Mouse (Mus musculus) lung, postnatal 14 days (tissue): ENCODE results near the gene Cep164.
"Not testable (repeated sequence)": the region's sequence is repeated elsewhere in the genome, so short reads cannot be mapped to it uniquely, and the experiment has no call there.

ENCODE experiments used
- DNase-seq: peaks from one replicate; pipeline ENCODE4 v3.0.0; 2021

Cep164 gene

DNA sequence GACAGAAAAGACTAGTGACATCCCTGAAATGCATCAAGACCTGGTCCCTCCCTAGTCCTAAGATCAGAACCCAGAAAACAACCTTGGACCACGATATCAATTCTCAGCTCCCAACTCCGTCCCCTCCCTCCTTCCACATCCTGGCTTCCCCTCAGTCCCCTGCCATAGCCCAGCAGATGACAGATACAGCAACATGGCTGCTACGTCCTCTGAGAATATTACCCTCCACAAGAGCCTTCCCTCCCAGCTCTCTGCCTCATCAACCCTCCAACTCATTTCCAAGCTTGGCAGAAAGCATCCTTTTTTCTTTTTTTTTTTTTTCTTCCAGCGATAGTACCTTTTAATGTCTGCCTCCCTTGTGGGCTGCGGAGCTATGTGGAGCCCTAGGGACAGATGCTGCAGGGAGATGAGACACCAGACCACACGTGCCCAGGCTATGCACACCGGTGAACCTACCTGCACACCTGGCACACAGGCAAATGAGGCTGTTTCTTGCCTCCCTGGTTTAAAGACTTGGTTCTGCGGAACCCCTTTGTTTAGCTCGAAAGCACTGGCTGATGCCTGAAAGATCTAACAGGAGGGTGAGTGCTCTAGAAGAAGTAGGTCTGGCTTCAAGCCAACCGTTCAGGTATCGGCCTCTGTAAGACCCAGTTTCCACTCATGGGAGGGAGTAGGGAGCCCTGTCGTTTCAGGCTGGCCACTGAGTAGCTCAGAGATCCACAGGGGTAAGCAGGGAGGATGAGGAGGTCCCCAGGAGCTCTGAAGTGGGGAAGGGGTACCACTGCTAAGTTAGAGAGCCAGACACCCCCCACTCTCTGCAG lies 45.0 kb downstream of the Cep164 start:
- no peak for DNase-seq

DNA sequence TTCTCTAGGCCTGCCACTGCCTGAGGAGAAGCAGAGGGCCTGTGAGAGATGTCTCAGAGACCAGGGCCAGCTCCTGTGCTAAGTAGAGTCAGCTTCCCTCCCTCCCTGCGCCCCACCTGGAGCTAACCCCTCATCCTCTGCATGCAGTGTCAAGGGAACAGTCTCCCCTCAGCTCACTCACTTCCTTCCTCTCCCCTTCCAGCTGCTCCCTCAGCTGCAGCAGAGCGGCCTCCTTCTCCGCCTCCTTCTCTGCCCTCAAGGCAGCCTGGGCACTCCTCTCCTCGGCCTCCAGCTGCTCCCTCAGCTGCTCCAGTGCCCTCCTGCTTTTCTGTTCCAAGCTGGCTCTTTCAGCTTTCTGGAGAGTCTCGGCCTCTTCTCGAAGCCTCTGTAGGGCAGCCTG lies 49.3 kb downstream of the Cep164 start:
- DNase-seq: no peak

DNA sequence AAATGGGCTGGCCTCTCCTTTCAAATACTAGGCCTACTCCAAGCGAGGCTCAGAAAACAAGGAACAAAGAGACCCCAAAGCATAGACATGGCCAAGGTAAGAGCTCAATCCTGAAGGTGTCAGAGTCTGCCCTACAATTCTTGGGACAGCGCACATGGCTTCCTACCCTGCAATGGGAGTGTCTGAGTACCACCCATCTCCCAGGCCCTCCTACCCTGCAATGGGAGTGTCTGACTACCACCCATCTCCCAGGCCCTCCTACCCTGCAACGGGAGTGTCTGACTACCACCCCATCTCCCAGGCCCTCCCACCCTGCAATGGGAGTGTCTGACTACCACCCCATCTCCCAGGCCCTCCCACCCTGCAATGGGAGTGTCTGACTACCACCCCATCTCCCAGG lies 52.3 kb downstream of the Cep164 start:
- not testable (repeated sequence) for DNase-seq

DNA sequence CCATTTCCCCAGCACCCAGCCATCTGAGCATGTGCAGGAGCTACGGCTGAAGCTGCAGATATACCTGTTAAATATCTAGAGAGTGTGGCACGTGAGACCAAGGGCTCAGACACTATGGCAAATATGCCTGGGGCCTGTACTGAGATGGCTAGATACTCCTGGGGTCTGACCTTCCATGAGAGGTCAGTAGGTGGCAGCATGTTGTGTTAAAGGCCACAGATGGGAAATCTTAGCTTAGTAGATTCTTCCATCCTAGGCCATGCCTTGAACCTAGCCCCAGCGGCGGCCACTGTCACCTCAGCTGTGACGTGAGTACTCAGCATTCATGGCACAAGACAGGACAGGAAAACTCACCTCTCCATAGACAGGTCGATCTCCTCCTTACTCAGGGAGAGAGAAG lies 54.4 kb downstream of the Cep164 start:
- no peak for DNase-seq

DNA sequence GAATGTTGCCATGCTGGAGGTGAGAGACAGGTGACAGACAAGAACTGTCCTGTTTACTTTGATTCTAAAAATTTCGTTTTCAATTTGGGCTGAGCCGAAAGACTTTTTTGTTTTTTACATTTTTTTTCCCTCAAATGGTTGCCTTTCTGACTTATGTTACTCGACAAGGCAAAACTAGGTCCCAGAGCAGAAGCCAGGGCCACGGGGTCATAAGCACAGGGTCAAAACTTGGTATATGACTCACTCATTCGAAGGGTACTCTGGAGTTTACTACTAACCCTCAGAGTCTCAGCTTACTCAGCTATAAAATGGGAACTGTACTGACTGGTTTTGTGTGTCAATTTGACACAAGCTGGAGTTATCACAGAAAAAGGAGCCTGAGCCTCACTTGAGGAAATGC lies 58.9 kb downstream of the Cep164 start:
- DNase-seq: no peak

DNA sequence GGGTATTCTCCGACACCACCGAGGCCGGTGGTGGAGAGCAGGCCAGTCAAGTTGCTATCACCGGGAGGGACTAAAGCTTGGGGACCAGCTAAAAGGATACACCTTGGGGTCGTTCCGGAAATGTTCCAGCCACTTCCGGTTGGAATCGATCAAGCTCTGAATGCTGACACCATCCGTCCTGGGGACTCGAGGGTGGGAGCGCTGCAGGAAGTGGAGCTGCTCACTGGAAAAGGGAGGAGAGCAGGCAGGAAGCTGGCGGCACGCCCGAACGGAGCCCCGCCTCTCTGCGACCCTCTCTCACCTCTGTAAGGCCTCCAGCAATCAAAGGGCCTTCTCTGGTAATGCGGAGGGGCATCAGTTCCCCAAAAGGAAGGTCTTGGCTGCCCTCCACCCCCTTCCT lies 60.1 kb downstream of the Cep164 start:
- no peak for DNase-seq

DNA sequence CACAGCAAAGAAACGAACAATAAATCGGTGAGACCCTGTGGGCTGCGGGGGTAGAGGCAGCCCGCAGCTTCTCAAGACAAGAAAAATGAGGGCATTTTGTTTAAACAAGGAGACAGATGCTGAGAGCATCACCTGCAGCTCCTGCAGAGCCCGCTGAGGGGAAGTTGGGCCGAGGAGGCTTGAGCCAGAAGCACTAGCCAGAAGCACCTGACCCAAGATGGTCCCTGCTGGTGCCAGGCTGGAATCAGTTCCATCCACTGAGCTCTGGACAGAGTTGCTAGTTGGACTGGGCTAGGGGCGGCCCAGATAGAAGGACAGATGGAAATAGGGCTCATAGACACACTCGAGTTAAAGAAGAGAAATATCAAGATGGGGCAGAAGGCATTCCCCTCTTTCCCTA lies 61.3 kb downstream of the Cep164 start:
- no peak for DNase-seq

DNA sequence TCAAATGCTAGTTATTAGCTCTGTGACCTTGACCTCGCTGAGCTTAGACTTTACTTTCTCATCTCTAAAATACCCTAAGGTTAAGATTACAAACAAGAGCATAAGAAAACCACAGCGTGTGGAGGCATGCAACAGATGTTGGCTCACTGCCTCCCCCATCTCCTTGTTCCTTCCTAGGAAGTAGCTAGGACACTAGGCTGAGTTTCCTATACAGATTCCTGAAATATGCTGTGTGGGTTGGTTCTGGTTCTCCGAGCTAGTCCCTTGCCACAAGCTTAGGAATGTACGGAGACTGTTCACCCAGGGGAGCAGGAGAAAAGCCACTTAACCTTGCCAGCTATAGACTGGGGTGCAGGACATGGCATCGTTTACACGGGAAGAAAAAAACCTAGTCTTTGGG lies 62.3 kb downstream of the Cep164 start:
- DNase-seq: no peak

DNA sequence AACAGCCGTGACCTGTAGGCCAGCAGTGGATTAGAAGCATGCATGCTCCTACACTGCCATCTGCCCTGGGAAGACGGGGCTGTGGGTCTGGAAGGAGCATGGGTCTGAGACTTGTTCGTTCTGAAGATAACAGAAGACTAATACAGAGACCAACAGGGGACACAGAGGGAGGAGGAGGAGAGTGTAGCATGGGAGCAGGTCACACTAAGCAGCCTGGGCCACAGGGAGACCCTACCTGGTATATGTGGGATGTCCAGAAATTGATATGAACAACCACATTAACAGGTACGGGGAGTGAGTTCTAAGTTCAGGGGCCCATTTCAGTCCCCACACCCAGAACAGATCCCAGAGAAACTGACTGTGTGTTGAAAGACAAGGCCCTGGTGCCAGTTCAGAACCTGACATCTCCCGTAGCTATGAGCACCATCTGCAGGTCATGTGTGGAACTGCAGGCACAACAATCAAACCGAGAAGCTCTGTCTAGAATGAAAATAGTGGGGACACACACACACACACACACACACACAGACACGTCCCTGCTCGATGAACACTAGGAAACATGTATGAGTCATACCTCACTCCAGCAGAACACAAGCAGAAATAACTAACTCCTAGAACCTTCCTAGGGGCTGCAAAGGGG lies 73.9 kb downstream of the Cep164 start:
- peak; percentile 64 for DNase-seq

DNA sequence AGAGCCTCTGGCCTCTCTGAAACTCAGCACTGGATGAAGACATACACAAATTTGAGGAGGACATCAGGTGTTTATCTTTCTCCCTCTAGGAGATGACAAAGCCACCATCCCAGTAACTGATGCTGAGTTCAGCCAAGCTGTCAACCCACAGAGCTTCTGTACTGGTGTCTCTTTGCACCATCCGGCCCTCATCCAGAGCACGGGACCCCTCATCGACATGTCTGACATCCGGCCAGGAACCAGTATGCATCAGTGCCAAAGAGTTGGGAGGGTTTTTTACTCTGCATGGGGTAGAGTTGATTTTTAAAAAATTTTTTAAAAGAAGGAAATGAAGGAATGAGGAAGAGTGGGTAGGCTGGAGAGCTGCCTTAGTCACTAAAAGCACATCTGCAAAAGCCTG lies 78.6 kb downstream of the Cep164 start:
- no peak for DNase-seq

DNA sequence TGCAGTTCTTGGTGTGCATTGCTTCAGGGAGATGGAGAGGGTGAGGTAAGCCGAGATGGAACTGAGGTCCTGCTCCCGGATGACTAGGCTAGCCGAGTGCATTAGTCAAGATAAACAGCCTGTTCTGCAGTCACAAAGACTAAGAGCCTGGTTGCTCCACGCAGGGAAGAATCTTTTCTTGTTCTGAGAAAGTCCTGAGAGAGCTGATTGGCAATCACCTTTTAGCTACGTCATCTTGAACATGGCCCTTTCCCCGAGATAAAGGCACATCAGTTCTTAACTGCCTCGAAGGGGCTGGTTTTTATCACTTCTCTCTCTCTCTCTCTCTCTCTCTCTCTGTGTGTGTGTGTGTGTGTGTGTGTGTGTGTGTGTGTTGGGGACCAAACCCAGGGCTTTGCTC lies 83.0 kb downstream of the Cep164 start:
- no peak for DNase-seq

DNA sequence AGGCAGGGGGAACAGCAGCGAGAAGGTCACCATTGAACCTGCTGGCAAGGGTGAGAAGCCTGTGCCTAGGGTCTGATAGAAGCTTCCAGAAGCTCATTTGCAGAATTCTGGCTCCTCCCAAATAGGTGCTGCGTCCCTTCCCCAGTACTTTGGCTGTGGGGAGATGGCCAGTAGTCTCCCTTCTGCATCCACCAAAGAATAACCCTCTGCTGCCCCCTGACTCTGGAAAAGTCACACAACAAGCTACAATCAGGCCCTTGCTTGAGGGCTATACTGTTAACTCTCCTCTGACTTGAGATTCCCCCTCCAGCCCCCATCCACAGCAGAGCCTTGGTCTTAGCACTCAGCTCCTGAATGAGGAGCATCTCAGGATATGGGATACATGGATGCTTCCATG lies 87.9 kb downstream of the Cep164 start:
- DNase-seq: no peak

DNA sequence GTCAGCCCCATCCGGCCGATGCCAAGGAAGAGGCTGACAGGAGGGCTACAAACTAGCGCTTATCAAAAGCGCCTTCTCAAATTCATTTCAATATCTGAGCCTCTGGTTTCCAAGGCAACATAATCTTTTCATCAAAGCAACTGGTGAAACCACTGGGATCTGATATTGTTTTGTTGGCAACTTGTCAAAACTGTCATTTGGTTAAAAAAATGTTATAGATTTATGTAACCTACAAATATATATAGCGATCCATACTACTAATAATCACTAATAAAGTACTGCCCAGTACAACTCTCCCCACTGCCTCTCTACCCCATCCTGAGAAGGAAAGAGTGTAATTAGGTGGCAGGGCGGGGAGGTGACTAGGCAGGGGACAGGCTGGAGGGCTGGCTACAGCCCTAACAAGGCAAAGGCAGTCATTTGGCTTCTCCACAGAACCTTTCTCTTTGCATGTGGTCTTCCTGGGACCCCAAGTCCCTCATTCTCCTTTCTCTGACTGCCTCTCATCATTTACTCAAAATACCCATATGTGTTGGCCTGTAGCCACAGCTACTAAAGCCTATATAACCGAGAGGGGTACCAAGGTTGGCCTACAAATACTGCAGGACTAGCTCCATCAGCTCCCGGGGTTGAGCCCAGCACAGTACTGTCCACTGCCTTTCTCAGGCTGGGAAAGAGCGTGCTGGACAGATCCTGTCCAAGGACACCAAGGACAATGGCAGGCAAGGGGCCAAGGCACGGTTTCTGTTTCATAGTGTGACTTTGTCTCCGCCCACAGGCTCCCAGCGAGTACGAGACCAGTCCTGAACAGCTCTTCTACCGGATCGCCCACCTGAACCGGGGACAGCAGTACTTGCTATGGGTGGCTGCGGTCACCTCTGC lies 88.5 kb downstream of the Cep164 start:
- peak; percentile 54 for DNase-seq

DNA sequence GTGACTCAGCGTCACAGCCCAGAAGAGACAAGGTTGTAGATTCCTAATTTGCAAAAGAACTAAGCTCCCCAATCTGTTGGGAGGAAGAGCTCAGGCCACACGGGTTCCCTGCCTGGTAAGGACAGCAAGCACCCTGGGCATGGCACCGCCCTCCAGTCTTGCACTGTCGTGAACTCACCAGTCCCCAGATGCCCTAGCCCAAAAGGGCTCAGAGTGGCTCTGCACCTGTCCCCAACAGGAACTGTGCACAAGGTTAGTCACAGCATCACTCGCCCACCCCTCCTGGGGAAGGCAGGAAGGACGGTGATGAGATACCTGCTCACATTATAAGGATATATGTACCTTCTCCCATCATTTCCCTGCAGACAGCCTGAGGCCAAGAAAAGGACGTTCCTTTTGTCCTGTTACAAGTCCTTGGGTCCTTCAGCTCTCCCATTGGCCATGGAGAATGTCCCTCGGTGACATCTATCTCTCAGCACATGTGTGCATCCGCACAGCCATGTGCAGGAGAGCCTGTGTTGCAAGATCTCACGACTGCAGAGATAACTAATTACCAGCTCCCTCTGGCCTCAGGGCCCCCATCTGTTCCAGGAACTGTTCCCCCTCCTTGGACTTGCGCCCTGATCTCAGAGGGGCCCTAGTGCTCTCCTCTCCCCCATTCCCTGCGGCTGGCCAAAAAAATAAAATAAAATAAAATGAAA lies 89.3 kb downstream of the Cep164 start:
- no peak for DNase-seq

DNA sequence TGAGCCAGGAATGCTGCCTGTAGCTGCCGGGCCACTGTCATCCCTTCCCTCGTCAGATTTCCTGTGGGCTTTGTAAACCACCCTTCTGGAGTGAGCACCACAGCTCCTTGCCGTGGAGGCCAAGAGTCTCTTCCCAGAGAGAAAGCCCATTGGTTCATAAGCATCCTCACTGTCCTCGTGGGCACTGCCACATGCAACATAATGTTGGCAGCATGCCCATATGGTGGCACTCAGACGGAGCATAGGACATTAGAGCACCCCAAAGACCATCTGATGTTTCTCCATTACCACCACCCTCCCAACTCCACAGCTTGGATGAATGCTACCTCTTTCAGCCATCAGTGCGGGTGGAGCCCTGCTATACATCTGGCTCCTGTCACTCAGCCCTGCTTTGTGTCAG lies 95.2 kb downstream of the Cep164 start:
- DNase-seq: no peak

DNA sequence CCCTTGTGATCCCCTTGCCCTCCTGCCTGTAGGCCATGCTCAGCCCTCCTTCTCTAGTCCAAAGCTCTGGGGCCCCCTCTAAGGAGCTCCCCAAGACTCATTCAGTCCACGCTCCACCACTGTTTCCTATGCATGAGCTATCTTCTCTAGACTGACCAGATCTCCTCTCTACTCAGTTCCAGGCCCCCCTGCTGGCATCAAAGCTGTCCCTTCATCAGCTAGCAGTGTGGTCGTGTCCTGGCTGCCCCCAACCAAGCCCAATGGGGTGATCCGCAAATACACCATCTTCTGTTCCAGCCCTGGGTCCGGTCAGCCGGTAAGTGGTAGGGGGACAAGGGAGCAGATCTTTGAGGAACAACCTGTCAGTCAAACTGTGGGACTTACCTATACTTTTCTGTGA lies 96.6 kb downstream of the Cep164 start:
- DNase-seq: no peak

DNA sequence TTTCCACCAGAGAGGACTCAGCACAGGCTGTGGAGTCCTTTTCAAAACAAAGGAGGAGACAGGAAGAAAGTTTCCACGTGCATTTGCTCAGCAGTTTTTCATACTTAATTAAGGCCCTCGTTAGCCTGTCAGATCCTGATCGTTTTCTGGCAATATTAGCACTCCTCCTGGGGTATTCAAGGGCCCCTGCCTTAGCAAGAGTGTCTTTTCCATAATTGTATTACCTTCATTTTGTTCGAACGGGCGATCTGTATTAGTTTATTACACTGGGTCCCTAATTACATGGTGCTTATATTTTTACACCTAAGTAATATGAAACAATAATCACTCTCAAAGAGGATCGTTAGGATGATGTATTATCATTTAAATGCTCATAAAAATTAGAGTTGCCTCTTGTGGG lies 108.5 kb downstream of the Cep164 start:
- DNase-seq: no peak
